Mouse (Mus musculus) testis, adult 2 months (tissue): ENCODE data around the gene Znrf4. TPM values are rescaled to one million over a fixed set of nuclear protein-coding genes. Genes with fewer than 3 reads are reported as not detected.
"Not testable (repeated sequence)": the region's sequence is repeated elsewhere in the genome, so short reads cannot be mapped to it uniquely, and the experiment has no call there.

Source experiments
- H3K27ac ChIP-seq: fragments of 200-500 bp; 2 replicates; pipeline ENCODE4 v1.5.1; 2012; ENCODE audit warnings: low read depth, low read length; ENCODE audit not compliant: control insufficient read depth, insufficient read depth
- H3K27me3 ChIP-seq: fragments of 200-500 bp; 2 replicates; pipeline ENCODE4 v1.6.1; 2012; ENCODE audit warnings: mild to moderate bottlenecking, low read length, moderate library complexity; ENCODE audit not compliant: control insufficient read depth, insufficient read depth
- H3K36me3 ChIP-seq: fragments of 200-500 bp; 2 replicates; pipeline ENCODE4 v1.6.1; 2012; ENCODE audit warnings: mild to moderate bottlenecking, low read length; ENCODE audit not compliant: control insufficient read depth, insufficient read depth
- H3K4me1 ChIP-seq: fragments of 200-500 bp; 2 replicates; pipeline ENCODE4 v1.6.1; 2012; ENCODE audit warnings: low read length; ENCODE audit not compliant: control insufficient read depth, insufficient read depth
- H3K4me3 ChIP-seq: fragments of 200-500 bp; 2 replicates; pipeline ENCODE4 v1.5.1; 2012; ENCODE audit warnings: low read depth, mild to moderate bottlenecking, low read length, moderate library complexity, mixed read lengths; ENCODE audit not compliant: control insufficient read depth
- CTCF ChIP-seq: fragments of 200-500 bp; IDR thresholded peaks from 2 replicates; pipeline ENCODE4 v1.5.1; 2012; ENCODE audit warnings: low read depth, mild to moderate bottlenecking, inconsistent platforms, low read length, moderate library complexity; ENCODE audit not compliant: control insufficient read depth, insufficient read depth, insufficient replicate concordance
- POLR2A ChIP-seq: fragments of 200-500 bp; IDR thresholded peaks from 2 replicates; pipeline ENCODE4 v1.6.1; 2012; ENCODE audit warnings: low read depth, mild to moderate bottlenecking, inconsistent platforms, low read length, moderate library complexity; ENCODE audit not compliant: control insufficient read depth
- polyA plus RNA-seq: library from polyadenylated mRNA; depleted of rRNA; stranded (reverse); fragments of >200 nt; gene quantifications from 2 replicates; pipeline ENCODE4 v1.2.3, GENCODE M21; 2012

Znrf4 gene
- polyA plus RNA-seq, 1 experiment = 1,198 TPM

GRCm38 (mm10) chr17:56509707-56510472 lies 2.3 kb downstream of the Znrf4 start:
- Histone ChIP-seq H3K27ac (no peak overlapping the region), H3K4me3 (peak overlapping the region; percentile 85), H3K27me3 (peaks cover 5% of the 10 kb centered on the region; the same call in 1 of the 2 replicates), H3K36me3 (no peaks in the 10 kb centered on the region), H3K4me1 (peaks cover 27% of the 10 kb centered on the region)
- TF ChIP-seq POLR2A (no peak), CTCF (no peak)

GRCm38 (mm10) chr17:56509021-56509640 lies 3.1 kb downstream of the Znrf4 start:
- peaks cover 5% of the 10 kb centered on the region; the same call in 1 of the 2 replicates for H3K27me3 ChIP-seq
- H3K27ac ChIP-seq = no peak overlapping the region

GRCm38 (mm10) chr17:56507161-56508068 lies 4.8 kb downstream of the Znrf4 start:
- no peak overlapping the region for H3K27ac ChIP-seq
- peaks cover 5% of the 10 kb centered on the region; the same call in 1 of the 2 replicates for H3K27me3 ChIP-seq
- peaks cover 27% of the 10 kb centered on the region for H3K4me1 ChIP-seq
- peak overlapping the region; percentile 70 for H3K4me3 ChIP-seq
- H3K36me3 ChIP-seq = no peaks in the 10 kb centered on the region
- no peak for TF ChIP-seq CTCF
- TF ChIP-seq POLR2A = peak; percentile 75; the same call in 1 of the 2 replicates

More at GRCm38 (mm10) chr17:56509021-56509640, 3.1 kb downstream of the Znrf4 start:
- peaks cover 27% of the 10 kb centered on the region for H3K4me1 ChIP-seq
- H3K36me3 ChIP-seq = no peaks in the 10 kb centered on the region
- H3K4me3 ChIP-seq = peak overlapping the region; percentile 47
- TF ChIP-seq POLR2A = no peak
- TF ChIP-seq CTCF = no peak

GRCm38 (mm10) chr17:56506417-56507065 lies 5.7 kb downstream of the Znrf4 start:
- Histone ChIP-seq H3K4me1 (peaks cover 20% of the 10 kb centered on the region), H3K27ac (no peak overlapping the region), H3K27me3 (peaks cover 3% of the 10 kb centered on the region; the same call in 1 of the 2 replicates), H3K36me3 (no peaks in the 10 kb centered on the region), H3K4me3 (peak overlapping the region; percentile 70)
- TF ChIP-seq CTCF = no peak

GRCm38 (mm10) chr17:56505401-56505800 lies 6.8 kb downstream of the Znrf4 start:
- Histone ChIP-seq H3K36me3 (no peaks in the 10 kb centered on the region), H3K27me3 (peaks cover 2% of the 10 kb centered on the region; the same call in 1 of the 2 replicates), H3K27ac (no peak overlapping the region), H3K4me3 (no peak overlapping the region), H3K4me1 (peaks cover 14% of the 10 kb centered on the region)
- no peak for TF ChIP-seq CTCF
- no peak for TF ChIP-seq POLR2A

GRCm38 (mm10) chr17:56502526-56502925 lies 9.7 kb downstream of the Znrf4 start:
- Histone ChIP-seq H3K36me3 (no peaks in the 10 kb centered on the region), H3K27me3 (no peaks in the 10 kb centered on the region), H3K4me1 (peaks cover 10% of the 10 kb centered on the region), H3K4me3 (no peak overlapping the region), H3K27ac (no peak overlapping the region)
- TF ChIP-seq CTCF (no peak), POLR2A (no peak)

GRCm38 (mm10) chr17:56501635-56502400 lies 10.4 kb downstream of the Znrf4 start:
- not testable (repeated sequence) for H3K27ac ChIP-seq

More at GRCm38 (mm10) chr17:56501635-56502400, 10.4 kb downstream of the Znrf4 start:
- H3K4me1 ChIP-seq, H3K4me3 ChIP-seq, H3K27me3 ChIP-seq, H3K36me3 ChIP-seq: not testable (repeated sequence)
